Mouse (Mus musculus) forebrain, embryonic 13.5 days (tissue): ENCODE measurements at regions not wholly inside any gene's neighbourhood (a gene's known extent, or its start where the extent isn't known, plus 50 kb on each side); places are given as distances from the start of the nearest gene placed in this dataset.

Source experiments
- ATAC-seq: fragments of 200-750 bp; cut with Nextera tagmentation; 2 replicates; pipeline ENCODE4 v1.8.0; 2017
- H3K27ac ChIP-seq: fragments of 300-500 bp; sonication (generic); 2 replicates; pipeline ENCODE4 v1.5.1; 2015; ENCODE audit warnings: inconsistent platforms, mild to moderate bottlenecking, moderate library complexity
- H3K27me3 ChIP-seq: fragments of 300-500 bp; sonication (generic); 2 replicates; pipeline ENCODE4 v1.6.1; 2015; ENCODE audit warnings: mild to moderate bottlenecking, inconsistent platforms
- H3K36me3 ChIP-seq: fragments of 300-500 bp; sonication (generic); 2 replicates; pipeline ENCODE4 v1.6.1; 2015; ENCODE audit warnings: mild to moderate bottlenecking, inconsistent platforms; ENCODE audit not compliant: poor library complexity, severe bottlenecking
- H3K4me1 ChIP-seq: fragments of 300-500 bp; sonication (generic); 2 replicates; pipeline ENCODE4 v1.6.1; 2015; ENCODE audit warnings: inconsistent platforms
- H3K4me2 ChIP-seq: fragments of 300-500 bp; sonication (generic); 2 replicates; pipeline ENCODE4 v1.6.1; 2015; ENCODE audit warnings: inconsistent platforms, mild to moderate bottlenecking, moderate library complexity
- H3K4me3 ChIP-seq: fragments of 300-500 bp; sonication (generic); 2 replicates; pipeline ENCODE4 v1.5.1; 2015; ENCODE audit warnings: mild to moderate bottlenecking, inconsistent platforms
- H3K9ac ChIP-seq: fragments of 300-500 bp; sonication (generic); 2 replicates; pipeline ENCODE4 v1.6.1; 2015; ENCODE audit warnings: mild to moderate bottlenecking, inconsistent platforms
- H3K9me3 ChIP-seq: fragments of 300-500 bp; sonication (generic); replicated peaks from 2 replicates; pipeline ENCODE4 v1.6.1; 2016; ENCODE audit warnings: inconsistent platforms
- WGBS: fragments of 180-500 bp; shearing (Covaris S2); methylation state at CpG from one replicate; pipeline ENCODE4 v1.1.7; 2015; 5-methylcytosine and 5-hydroxymethylcytosine counted together

DNA sequence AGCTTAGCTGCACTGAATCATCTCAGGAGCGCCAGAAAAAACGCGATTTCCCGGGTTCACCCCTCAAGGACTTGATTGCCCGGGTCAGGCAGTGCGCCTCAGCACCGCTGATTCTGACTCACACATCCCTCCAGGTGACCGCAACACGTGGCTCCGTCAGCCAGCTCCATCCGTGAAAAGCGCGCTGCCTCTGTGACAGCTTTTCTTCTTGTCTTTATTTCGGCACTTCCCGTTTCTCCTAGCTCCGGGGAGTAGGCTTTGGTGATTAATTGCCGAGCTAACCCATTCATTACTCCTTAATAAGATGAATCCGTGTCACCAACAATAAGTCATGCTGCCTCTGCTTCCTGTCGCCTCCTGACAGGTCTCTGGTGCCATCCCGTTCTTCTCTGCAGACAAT is 108.6 kb downstream of the Katnal1 start:
- Histone ChIP-seq H3K4me3 (peak overlapping the region; percentile 16), H3K36me3 (no peaks in the 10 kb centered on the region), H3K27me3 (no peaks in the 10 kb centered on the region), H3K4me2 (peak overlapping the region; percentile 52), H3K9ac (no peak overlapping the region), H3K27ac (no peak overlapping the region), H3K9me3 (no peaks in the 10 kb centered on the region), H3K4me1 (peaks cover 16% of the 10 kb centered on the region)
- ATAC-seq = peak; percentile 67
- 8% methylated on average over 20 of the region's 20 CpGs for WGBS

DNA sequence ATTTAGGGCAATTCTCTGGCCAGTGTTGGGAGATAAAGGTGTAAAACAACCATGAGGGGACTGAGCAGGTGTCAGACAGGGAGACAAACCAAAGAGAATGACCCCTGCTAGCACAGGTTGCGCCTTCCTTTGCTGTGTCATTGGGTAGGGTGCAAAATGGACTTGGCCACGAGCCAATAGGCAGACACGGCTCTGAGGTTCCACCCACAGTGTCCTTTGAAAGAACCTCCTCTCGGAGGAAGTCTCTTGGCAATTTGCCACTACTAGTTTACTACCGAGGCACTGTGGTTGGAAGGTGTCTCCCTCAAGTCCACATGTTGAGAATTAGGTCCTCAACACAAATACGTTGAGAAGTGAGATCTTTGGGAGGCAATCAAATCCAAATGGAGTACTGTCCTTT is 109.7 kb downstream of the Katnal1 start:
- Histone ChIP-seq H3K27ac (no peak overlapping the region), H3K4me2 (no peak overlapping the region), H3K9ac (no peak overlapping the region), H3K27me3 (no peaks in the 10 kb centered on the region), H3K4me3 (no peak overlapping the region), H3K4me1 (peaks cover 16% of the 10 kb centered on the region), H3K9me3 (no peaks in the 10 kb centered on the region), H3K36me3 (no peaks in the 10 kb centered on the region)
- ATAC-seq = no peak
- 40% methylated on average over 6 of the region's 6 CpGs for WGBS

DNA sequence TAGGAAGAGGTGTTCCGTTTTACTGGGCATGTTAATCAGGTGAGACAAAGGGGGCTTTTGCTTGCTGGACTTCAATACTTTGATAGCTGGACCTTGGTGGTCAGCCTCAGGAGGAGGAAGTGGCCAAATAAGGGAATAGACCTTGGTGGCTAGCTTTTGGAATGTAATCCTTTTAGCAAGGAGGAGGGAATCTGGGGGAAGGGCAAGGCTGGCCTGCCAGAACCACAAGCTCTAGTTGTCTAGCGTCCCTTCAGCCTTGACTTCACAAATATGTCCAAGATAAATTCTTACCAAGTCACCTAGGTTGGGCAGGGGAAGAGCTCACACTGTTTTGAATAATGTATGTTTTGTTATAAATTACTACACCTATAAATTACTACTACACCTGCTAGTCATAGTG is 110.4 kb downstream of the Katnal1 start:
- ATAC-seq = no peak
- Histone ChIP-seq H3K4me2 (no peak overlapping the region), H3K9ac (no peak overlapping the region), H3K27me3 (no peaks in the 10 kb centered on the region), H3K9me3 (no peaks in the 10 kb centered on the region), H3K4me1 (peaks cover 16% of the 10 kb centered on the region), H3K4me3 (no peak overlapping the region), H3K27ac (no peak overlapping the region), H3K36me3 (no peaks in the 10 kb centered on the region)
- WGBS = 84% methylated on average over 2 of the region's 2 CpGs

DNA sequence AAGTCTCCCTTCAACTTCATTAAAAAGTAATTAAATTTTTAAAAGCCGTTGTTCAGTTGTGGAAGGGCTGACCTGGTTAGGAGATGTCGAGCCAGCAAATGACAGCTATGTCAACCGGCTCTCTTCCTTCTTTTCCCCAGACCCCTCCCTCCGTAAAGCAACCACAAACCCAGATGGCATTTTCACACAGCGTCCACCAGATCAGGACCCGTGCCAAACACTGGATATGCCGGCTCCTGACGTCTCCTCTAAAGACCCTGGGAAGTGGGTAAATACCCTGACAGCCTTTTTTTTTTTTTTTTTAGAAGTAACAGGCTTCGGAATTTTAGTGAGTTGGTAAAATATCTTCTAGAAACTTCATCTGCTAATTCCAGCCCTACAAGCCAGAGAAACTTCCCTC is 116.3 kb downstream of the Katnal1 start:
- H3K9me3 ChIP-seq = no peaks in the 10 kb centered on the region
- no peak overlapping the region for H3K27ac ChIP-seq
- peaks cover 12% of the 10 kb centered on the region; the same call in 1 of the 2 replicates for H3K27me3 ChIP-seq
- no peak for ATAC-seq
- H3K9ac ChIP-seq = no peak overlapping the region
- no peaks in the 10 kb centered on the region for H3K36me3 ChIP-seq
- no peak overlapping the region for H3K4me3 ChIP-seq
- H3K4me1 ChIP-seq = 0 out of 2 replicates have a peak, but pooled peaks cover 5% of the 10 kb centered on the region
- WGBS = 65% methylated on average over 9 of the region's 9 CpGs
- no peak overlapping the region for H3K4me2 ChIP-seq

DNA sequence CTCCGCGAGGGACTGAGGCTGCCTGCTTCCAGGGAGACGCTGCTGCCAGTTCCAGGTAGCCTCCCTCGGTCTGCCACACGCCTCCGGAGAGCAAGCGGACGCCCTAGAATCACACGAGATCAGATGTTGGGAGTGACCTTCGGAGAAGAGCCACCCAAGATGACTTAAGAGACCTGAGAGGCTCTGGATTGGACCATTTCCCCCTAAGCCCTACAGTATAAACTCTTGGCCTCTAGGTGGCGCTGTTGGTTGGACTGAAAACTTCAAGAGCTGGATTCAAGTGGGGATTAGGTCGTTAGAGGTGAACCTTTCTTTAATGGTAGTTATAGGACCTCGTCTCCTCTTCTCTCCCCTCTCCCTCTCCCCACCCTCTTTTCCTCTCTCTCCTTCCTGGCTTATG is 117.1 kb downstream of the Katnal1 start:
- Histone ChIP-seq H3K9me3 (0 out of 2 replicates have a peak, but pooled peaks cover 4% of the 10 kb centered on the region), H3K4me1 (0 out of 2 replicates have a peak, but pooled peaks cover 5% of the 10 kb centered on the region), H3K36me3 (no peaks in the 10 kb centered on the region), H3K27me3 (peaks cover 12% of the 10 kb centered on the region; the same call in 1 of the 2 replicates), H3K4me3 (no peak overlapping the region), H3K9ac (no peak overlapping the region), H3K4me2 (no peak overlapping the region), H3K27ac (no peak overlapping the region)
- 17% methylated on average over 13 of the region's 13 CpGs for WGBS
- ATAC-seq = peak; percentile 12; the same call in 1 of the 2 replicates

DNA sequence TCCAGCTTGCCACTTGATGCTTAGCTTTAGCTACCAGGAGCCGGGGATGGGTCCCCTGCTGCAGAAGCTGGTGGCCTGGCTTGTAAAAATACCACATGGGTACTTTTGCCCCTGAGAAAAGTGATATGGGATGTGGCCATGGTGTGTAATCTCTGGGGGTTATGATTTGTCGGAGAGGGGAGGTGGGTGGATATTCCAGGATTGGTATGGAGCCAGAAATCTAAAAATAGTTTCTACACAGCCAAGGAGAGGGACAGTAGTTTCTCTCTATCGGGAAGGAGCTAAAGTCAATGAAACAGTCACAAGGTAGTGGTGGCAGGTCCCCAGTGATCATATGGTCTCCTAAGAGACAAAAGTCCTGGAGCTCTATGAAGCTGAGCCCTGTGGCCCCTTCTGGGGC is 119.6 kb downstream of the Katnal1 start:
- no peak for ATAC-seq
- Histone ChIP-seq H3K27me3 (peaks cover 12% of the 10 kb centered on the region; the same call in 1 of the 2 replicates), H3K27ac (no peak overlapping the region), H3K9me3 (0 out of 2 replicates have a peak, but pooled peaks cover 4% of the 10 kb centered on the region), H3K4me3 (no peak overlapping the region), H3K4me2 (no peak overlapping the region), H3K9ac (no peak overlapping the region), H3K36me3 (no peaks in the 10 kb centered on the region), H3K4me1 (0 out of 2 replicates have a peak, but pooled peaks cover 5% of the 10 kb centered on the region)
- WGBS = 74% methylated on average over 3 of the region's 3 CpGs

DNA sequence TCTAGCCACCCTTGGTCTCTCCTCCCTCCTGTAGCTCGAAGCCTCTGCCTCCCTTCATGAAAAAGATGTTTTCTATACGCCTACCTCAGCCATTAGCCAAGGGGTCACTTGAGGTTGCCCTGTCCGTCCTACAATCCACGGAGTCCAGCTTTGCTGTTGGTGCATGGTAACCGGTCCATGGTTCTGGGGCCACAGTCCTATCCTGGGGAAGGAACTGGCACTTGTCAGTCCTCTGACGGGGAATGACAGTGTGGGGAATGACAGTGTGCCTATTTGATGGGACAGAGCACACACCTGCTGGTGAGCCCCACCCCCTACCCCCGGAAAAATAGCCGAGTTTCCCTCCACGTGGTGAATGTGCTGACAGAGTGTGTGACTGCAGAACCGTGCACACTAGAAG is 120.1 kb downstream of the Katnal1 start:
- no peak overlapping the region for H3K27ac ChIP-seq
- peak; percentile 19; the same call in 1 of the 2 replicates for ATAC-seq
- WGBS = 29% methylated on average over 10 of the region's 10 CpGs
- H3K27me3 ChIP-seq = peaks cover 12% of the 10 kb centered on the region; the same call in 1 of the 2 replicates
- H3K4me1 ChIP-seq = 0 out of 2 replicates have a peak, but pooled peaks cover 5% of the 10 kb centered on the region
- H3K4me2 ChIP-seq = no peak overlapping the region
- H3K9ac ChIP-seq = no peak overlapping the region
- H3K4me3 ChIP-seq = no peak overlapping the region
- H3K9me3 ChIP-seq = 0 out of 2 replicates have a peak, but pooled peaks cover 4% of the 10 kb centered on the region
- no peaks in the 10 kb centered on the region for H3K36me3 ChIP-seq

DNA sequence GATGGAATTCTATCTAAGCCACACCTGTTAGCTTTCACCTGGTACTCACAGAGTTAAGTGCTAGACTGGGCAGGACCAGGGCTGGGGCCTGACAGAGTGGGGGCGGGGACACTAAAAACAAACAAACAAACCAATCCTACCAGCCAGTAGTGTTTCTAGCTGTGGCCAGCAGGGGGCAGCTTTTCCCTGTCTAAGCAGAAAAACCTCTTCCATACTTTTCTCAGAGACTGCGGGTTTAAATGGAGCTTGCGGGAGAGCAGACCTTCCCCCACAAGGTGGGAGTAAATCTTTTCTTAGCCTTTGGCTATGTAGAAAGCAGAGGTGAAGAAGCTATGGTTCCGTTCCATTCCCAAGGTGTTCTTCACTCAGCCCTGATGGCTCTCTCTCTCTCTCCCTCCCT is 120.7 kb downstream of the Katnal1 start:
- WGBS = 5% methylated on average over 4 of the region's 4 CpGs
- no peak overlapping the region for H3K9ac ChIP-seq
- H3K9me3 ChIP-seq = 0 out of 2 replicates have a peak, but pooled peaks cover 4% of the 10 kb centered on the region
- no peak overlapping the region for H3K4me2 ChIP-seq
- peaks cover 12% of the 10 kb centered on the region; the same call in 1 of the 2 replicates for H3K27me3 ChIP-seq
- H3K27ac ChIP-seq = no peak overlapping the region
- ATAC-seq = peak; percentile 67
- 0 out of 2 replicates have a peak, but pooled peaks cover 5% of the 10 kb centered on the region for H3K4me1 ChIP-seq
- no peak overlapping the region for H3K4me3 ChIP-seq
- no peaks in the 10 kb centered on the region for H3K36me3 ChIP-seq

DNA sequence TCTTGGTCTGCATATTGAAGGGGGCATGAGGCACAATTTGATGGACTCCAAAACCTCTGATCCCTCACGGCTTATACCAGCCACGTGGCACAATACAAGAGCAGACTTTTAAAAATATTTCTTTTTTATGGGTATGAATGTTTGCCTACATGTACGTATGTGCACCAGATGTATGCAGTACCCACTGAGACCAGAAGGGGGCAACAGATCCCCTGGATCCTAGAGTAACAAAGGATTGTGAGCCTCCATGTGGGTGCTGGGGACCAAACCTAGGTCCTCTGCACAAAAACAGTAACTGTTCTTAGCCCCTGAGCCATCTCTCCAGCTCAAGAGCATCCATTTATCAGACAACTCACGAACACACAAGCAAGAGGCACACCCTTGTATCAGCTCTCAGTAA is 121.5 kb downstream of the Katnal1 start:
- ATAC-seq = no peak
- Histone ChIP-seq H3K36me3 (no peaks in the 10 kb centered on the region), H3K27me3 (peaks cover 12% of the 10 kb centered on the region; the same call in 1 of the 2 replicates), H3K9me3 (0 out of 2 replicates have a peak, but pooled peaks cover 4% of the 10 kb centered on the region), H3K9ac (no peak overlapping the region), H3K27ac (no peak overlapping the region), H3K4me1 (0 out of 2 replicates have a peak, but pooled peaks cover 5% of the 10 kb centered on the region), H3K4me2 (no peak overlapping the region), H3K4me3 (no peak overlapping the region)
- WGBS = 95% methylated on average over 4 of the region's 4 CpGs

DNA sequence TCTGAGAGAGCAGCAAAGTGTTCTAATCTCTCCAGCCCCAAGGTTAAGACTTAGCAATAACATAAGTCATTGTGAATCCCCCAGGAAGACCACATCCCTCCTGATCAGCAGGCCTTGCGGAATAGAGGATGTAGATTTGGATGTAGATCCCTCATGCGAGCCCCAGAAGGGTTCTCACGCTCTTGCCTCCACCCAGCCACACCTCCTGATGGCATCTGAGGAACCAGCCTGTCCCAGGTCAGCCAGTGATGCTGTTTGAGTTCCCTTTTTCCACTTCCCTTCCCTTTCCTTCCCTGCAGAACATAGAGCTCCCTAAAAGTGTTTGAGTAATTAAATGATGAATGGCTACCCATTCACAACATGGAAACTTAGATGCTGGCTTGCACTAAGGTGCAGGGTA is 124.1 kb downstream of the Katnal1 start:
- WGBS = 73% methylated on average over 3 of the region's 3 CpGs
- Histone ChIP-seq H3K27ac (no peak overlapping the region), H3K9me3 (0 out of 2 replicates have a peak, but pooled peaks cover 4% of the 10 kb centered on the region), H3K27me3 (peaks cover 5% of the 10 kb centered on the region; the same call in 1 of the 2 replicates), H3K36me3 (no peaks in the 10 kb centered on the region), H3K4me1 (peaks cover 7% of the 10 kb centered on the region; the same call in 1 of the 2 replicates), H3K4me2 (no peak overlapping the region), H3K4me3 (no peak overlapping the region), H3K9ac (no peak overlapping the region)
- ATAC-seq = no peak

DNA sequence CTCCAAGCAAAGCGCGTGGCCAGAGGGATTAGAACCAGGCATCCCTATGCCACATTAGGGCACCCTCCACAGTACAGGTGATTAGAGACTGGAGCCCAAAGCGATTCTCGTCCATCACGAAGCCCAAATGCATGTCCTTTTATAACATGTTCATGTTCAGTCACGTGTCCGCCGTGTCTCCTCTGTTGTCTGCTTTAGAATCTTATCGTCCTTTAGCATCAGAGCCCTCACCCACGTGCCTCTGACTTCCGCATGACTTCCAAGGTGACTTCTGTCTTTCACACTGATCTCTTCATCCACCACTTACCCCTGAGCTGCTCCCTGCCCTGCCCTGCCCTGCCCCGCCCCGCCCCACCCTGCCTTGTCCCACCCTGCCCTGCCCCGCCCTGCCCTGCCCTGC is 125.3 kb downstream of the Katnal1 start:
- no peak overlapping the region for H3K27ac ChIP-seq
- H3K27me3 ChIP-seq = no peaks in the 10 kb centered on the region
- no peak overlapping the region for H3K9ac ChIP-seq
- H3K9me3 ChIP-seq = 0 out of 2 replicates have a peak, but pooled peaks cover 4% of the 10 kb centered on the region
- no peak for ATAC-seq
- H3K4me1 ChIP-seq = peaks cover 6% of the 10 kb centered on the region
- 90% methylated on average over 12 of the region's 14 CpGs for WGBS
- no peak overlapping the region for H3K4me3 ChIP-seq
- no peaks in the 10 kb centered on the region for H3K36me3 ChIP-seq
- H3K4me2 ChIP-seq = no peak overlapping the region

DNA sequence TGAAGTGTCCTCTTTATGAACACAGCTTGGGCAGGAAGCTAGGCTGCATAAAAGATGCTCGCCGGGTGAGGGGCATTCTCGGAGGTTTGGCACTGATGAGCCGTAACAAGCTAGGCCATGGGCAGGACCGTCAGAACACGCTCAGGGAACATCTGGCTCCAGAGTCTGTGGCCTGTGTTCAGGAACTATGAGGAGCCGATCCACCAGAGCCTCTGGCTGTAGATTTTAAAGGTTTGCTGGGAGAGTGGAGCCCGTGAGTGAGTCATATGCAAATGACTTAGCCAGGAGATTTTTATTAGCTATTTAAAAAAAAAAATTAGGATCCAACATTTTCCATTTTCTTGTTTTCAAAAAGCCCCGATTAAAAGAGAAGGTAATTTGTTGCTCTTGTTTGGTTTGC is 126.4 kb downstream of the Katnal1 start:
- Histone ChIP-seq H3K27me3 (no peaks in the 10 kb centered on the region), H3K4me1 (peaks cover 15% of the 10 kb centered on the region), H3K27ac (no peak overlapping the region), H3K36me3 (no peaks in the 10 kb centered on the region), H3K9me3 (0 out of 2 replicates have a peak, but pooled peaks cover 4% of the 10 kb centered on the region), H3K4me3 (no peak overlapping the region), H3K4me2 (no peak overlapping the region), H3K9ac (no peak overlapping the region)
- ATAC-seq = no peak
- 73% methylated on average over 9 of the region's 9 CpGs for WGBS

DNA sequence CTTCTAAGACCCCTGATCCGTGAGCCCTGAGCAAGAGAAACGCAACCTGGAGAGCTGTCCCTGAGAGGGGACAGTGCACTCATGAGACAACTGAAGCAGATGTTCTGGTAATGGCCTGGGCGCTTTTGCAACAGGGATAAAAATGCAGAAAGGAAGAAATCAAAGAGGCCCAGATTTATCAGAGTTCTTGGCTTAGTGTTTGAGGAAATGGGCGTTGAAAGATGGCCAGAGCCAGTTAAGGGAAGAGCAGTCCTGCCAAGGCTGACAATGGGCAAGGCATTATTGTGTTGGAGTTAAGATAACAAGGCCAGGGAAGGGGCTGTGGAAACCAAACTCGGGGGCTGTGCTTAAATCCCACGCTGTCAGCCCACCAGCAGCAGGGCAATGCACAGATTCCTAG is 130.6 kb downstream of the Katnal1 start:
- Histone ChIP-seq H3K27me3 (no peaks in the 10 kb centered on the region), H3K27ac (no peak overlapping the region), H3K4me3 (no peak overlapping the region), H3K36me3 (no peaks in the 10 kb centered on the region), H3K4me1 (peaks cover 15% of the 10 kb centered on the region), H3K4me2 (no peak overlapping the region), H3K9ac (no peak overlapping the region), H3K9me3 (no peaks in the 10 kb centered on the region)
- no peak for ATAC-seq
- 69% methylated on average over 6 of the region's 6 CpGs for WGBS
